Mouse (Mus musculus) spleen, adult 2 months (tissue): Measurements from ENCODE around the gene Nbeal1.

Experiments
- CTCF ChIP-seq: fragments of 200-500 bp; IDR thresholded peaks from 2 replicates; pipeline ENCODE4 v1.5.1; 2011; ENCODE audit warnings: mild to moderate bottlenecking, inconsistent platforms; ENCODE audit not compliant: insufficient read depth, insufficient read length, insufficient replicate concordance; ENCODE audit errors: extremely low read depth
- POLR2A ChIP-seq: fragments of 200-500 bp; IDR thresholded peaks from 2 replicates; pipeline ENCODE4 v1.6.1; 2011; ENCODE audit warnings: low read depth, low read length, inconsistent platforms

DNA sequence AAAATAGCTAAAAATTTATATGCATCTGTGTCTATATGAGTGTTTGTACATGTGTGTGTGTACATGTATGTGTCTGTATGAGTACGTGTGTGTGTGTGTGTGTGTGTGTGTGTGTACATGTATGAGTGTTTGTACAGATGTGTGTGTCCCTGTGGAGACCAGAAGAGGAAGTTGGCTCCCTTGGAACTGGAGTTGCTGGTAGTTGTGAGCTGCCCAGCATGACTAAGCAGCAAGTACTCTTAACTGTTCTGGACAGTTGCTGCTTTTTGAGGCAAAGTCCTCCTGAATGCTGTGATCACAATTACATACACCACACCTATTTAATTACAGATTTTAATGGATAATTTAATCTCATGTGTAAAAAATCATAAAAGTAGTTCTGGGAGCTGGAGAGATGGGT, 196.2 kb downstream of the Nbeal1 start:
- TF ChIP-seq CTCF (no peak), POLR2A (no peak)
